Comparison of ENCODE assay signal across 13 mouse cellular contexts in the genomic region with DNA sequence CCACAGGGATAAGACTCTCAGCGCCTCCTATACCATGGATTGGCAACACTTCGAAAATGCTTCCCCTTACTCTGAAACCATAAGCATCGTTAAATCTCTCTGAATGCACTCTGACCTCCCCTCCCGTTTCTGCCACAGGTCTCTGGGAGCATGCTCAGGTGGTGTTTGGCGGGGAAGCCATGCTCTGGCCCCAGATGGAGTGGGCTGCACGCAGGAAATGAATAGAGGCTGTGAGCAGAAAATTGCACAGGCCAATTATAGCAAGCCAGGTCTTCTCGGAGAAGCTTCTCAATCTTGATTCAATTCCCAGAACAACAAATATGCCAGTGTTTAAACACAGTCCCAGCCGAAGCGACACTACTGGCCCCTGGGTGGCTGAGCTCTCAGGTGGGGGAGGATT.
A peak's percentile ranks its signal among the peaks of the same experiment; 100 is the strongest.
DNase-seq lines count a peak whose midpoint lies in the region; ATAC-seq and TF ChIP-seq lines count a peak whose summit lies in the region.
"Had no signal": no experiment of that assay in that cellular context is flagged by ENCODE, and none has a peak within 500 bp of the region (broad histone marks: within the 10 kb centered on the region; RNA-seq: fewer than 3 reads in every experiment).

No protein-coding gene starts in this region.

- no peaks in the 10 kb centered on the region for H3K36me3 ChIP-seq in forebrain, embryonic 14.5 days (ENCODE audit: control insufficient read depth, insufficient read depth, low read length)
- H3K36me3 ChIP-seq in forebrain, embryonic 16.5 days (ENCODE audit: control insufficient read depth, insufficient read depth) = no peaks in the 10 kb centered on the region
- no peaks in the 10 kb centered on the region for H3K36me3 ChIP-seq in forebrain, embryonic 15.5 days
- no peaks in the 10 kb centered on the region for H3K36me3 ChIP-seq in midbrain, embryonic 13.5 days
- H3K36me3 ChIP-seq: liver, embryonic 15.5 days had no signal

- intact Hi-C loops in left cerebral cortex, adult 2 months (cut with DNase I) = loop anchor here (5.0 kb wide), 1 partner anchor 176 kb away; no protein-coding TSS in a partner anchor
- intact Hi-C loops in left cerebral cortex, postnatal 14 days (cut with DNase I) = no loop called here

- no peak overlapping the region for H3K4me2 ChIP-seq in forebrain, embryonic 14.5 days (ENCODE audit: low read length)
- no peak overlapping the region for H3K4me2 ChIP-seq in forebrain, embryonic 16.5 days (ENCODE audit: low read length)
- H3K4me2 ChIP-seq in forebrain, embryonic 15.5 days (replicated peaks) = no peak overlapping the region
- no peak overlapping the region for H3K4me2 ChIP-seq in midbrain, embryonic 13.5 days (replicated peaks)
- H3K4me2 ChIP-seq: liver, embryonic 15.5 days had no signal

- H3K9ac ChIP-seq in forebrain, embryonic 14.5 days (ENCODE audit: low read length) = peak overlapping the region; percentile 22; the same call in 1 of the 2 replicates
- H3K9ac ChIP-seq in forebrain, embryonic 16.5 days (replicated peaks; ENCODE audit: low read depth, low read length) = no peak overlapping the region
- no peak overlapping the region for H3K9ac ChIP-seq in forebrain, embryonic 15.5 days (replicated peaks)
- H3K9ac ChIP-seq in midbrain, embryonic 13.5 days (replicated peaks) = no peak overlapping the region
- H3K9ac ChIP-seq: liver, embryonic 15.5 days had no signal

- no peaks in the 10 kb centered on the region for H3K27me3 ChIP-seq in forebrain, embryonic 14.5 days (replicated peaks; ENCODE audit: control insufficient read depth, insufficient read depth, low read length)
- no peaks in the 10 kb centered on the region for H3K27me3 ChIP-seq in forebrain, embryonic 16.5 days (replicated peaks; ENCODE audit: control insufficient read depth, insufficient read depth, low read length)
- no peaks in the 10 kb centered on the region for H3K27me3 ChIP-seq in forebrain, embryonic 15.5 days
- no peaks in the 10 kb centered on the region for H3K27me3 ChIP-seq in midbrain, embryonic 13.5 days
- H3K27me3 ChIP-seq: liver, embryonic 15.5 days had no signal

- no peak overlapping the region for H3K27ac ChIP-seq in forebrain, embryonic 14.5 days (ENCODE audit: low read depth, low read length)
- no peak overlapping the region for H3K27ac ChIP-seq in forebrain, embryonic 16.5 days (ENCODE audit: low read length)
- H3K27ac ChIP-seq in left cerebral cortex, adult 2 months = peak overlapping the region; percentile 57; the same call in 1 of the 2 replicates
- peak overlapping the region; percentile 36 for H3K27ac ChIP-seq in forebrain, embryonic 15.5 days (replicated peaks)
- H3K27ac ChIP-seq in midbrain, embryonic 13.5 days = peak overlapping the region; percentile 61; the same call in 1 of the 2 replicates
- H3K27ac ChIP-seq: liver, embryonic 15.5 days had no signal

- ATAC-seq in forebrain, embryonic 14.5 days = no peak
- no peak for ATAC-seq in forebrain, embryonic 16.5 days
- no peak for ATAC-seq in forebrain, embryonic 15.5 days (replicated peaks)
- 0 out of 2 replicates have a peak, but pooled peaks have one; percentile 22 for ATAC-seq in midbrain, embryonic 13.5 days

- DNase-seq in forebrain, embryonic 14.5 days (ENCODE audit: low spot score) = no peak
- no peak for DNase-seq in left cerebral cortex, adult 2 months (ENCODE audit: extremely low spot score in 1 of 2, low spot score in 2 of 2)
- no peak for DNase-seq in left cerebral cortex, postnatal 14 days (ENCODE audit: low spot score in 2 of 2)
- DNase-seq in liver = no peak
- no peak for DNase-seq in frontal cortex, adult 2 months (ENCODE audit: extremely low spot score in 1 of 2, low spot score in 1 of 2)
- DNase-seq: cerebellum, adult 2 months; kidney, adult 18-20 months; lung, postnatal 4 days had no signal

- H3K4me3 ChIP-seq in forebrain, embryonic 14.5 days (ENCODE audit: low read depth, low read length) = no peak overlapping the region
- no peak overlapping the region for H3K4me3 ChIP-seq in forebrain, embryonic 16.5 days (replicated peaks; ENCODE audit: low read length)
- H3K4me3 ChIP-seq in left cerebral cortex, adult 2 months = no peak overlapping the region
- no peak overlapping the region for H3K4me3 ChIP-seq in forebrain, embryonic 15.5 days
- H3K4me3 ChIP-seq in midbrain, embryonic 13.5 days (replicated peaks) = no peak overlapping the region
- H3K4me3 ChIP-seq: liver, embryonic 15.5 days; myocyte had no signal

- no peaks in the 10 kb centered on the region for H3K9me3 ChIP-seq in forebrain, embryonic 14.5 days (replicated peaks; ENCODE audit: control insufficient read depth, low read length)
- no peaks in the 10 kb centered on the region for H3K9me3 ChIP-seq in forebrain, embryonic 16.5 days (ENCODE audit: control insufficient read depth, low read length)
- no peaks in the 10 kb centered on the region for H3K9me3 ChIP-seq in forebrain, embryonic 15.5 days
- no peaks in the 10 kb centered on the region for H3K9me3 ChIP-seq in midbrain, embryonic 13.5 days
- H3K9me3 ChIP-seq: liver, embryonic 15.5 days had no signal

- WGBS in forebrain, embryonic 14.5 days = 21% methylated on average over 9 of the region's 9 CpGs
- 17% methylated on average over 9 of the region's 9 CpGs for WGBS in forebrain, embryonic 16.5 days
- 17% methylated on average over 9 of the region's 9 CpGs for WGBS in forebrain, embryonic 15.5 days
- WGBS in midbrain, embryonic 13.5 days = 35% methylated on average over 9 of the region's 9 CpGs

- no peak for TF ChIP-seq CTCF in left cerebral cortex, adult 2 months (IDR thresholded peaks at IDR 0.05)

- H3K4me1 ChIP-seq in forebrain, embryonic 14.5 days (ENCODE audit: control insufficient read depth, insufficient read depth, low read length) = peaks cover 32% of the 10 kb centered on the region
- peaks cover 39% of the 10 kb centered on the region for H3K4me1 ChIP-seq in forebrain, embryonic 16.5 days (replicated peaks; ENCODE audit: control insufficient read depth, insufficient read depth, low read length)
- peaks cover 63% of the 10 kb centered on the region for H3K4me1 ChIP-seq in forebrain, embryonic 15.5 days
- peaks cover 60% of the 10 kb centered on the region for H3K4me1 ChIP-seq in midbrain, embryonic 13.5 days (replicated peaks)
- H3K4me1 ChIP-seq: liver, embryonic 15.5 days had no signal

Comparison
In these comparisons a context has a peak if more than half of its experiments do, and no peak if none do; other contexts are left out.
1. H3K27ac ChIP-seq: peak in left cerebral cortex, adult 2 months (single experiment), forebrain, embryonic 15.5 days (single experiment) and midbrain, embryonic 13.5 days (single experiment); none in forebrain, embryonic 14.5 days (single experiment) and forebrain, embryonic 16.5 days (single experiment).